Mouse (Mus musculus): ENCODE measurements at regions not wholly inside any gene's neighbourhood (a gene's known extent, or its start where the extent isn't known, plus 50 kb on each side); places are given as distances from the start of the nearest gene placed in this dataset.

GRCm38 (mm10) chr1:137618231-137618630 is 557.3 kb downstream of the Ptprc start:
- no peak for DNase-seq

DNA sequence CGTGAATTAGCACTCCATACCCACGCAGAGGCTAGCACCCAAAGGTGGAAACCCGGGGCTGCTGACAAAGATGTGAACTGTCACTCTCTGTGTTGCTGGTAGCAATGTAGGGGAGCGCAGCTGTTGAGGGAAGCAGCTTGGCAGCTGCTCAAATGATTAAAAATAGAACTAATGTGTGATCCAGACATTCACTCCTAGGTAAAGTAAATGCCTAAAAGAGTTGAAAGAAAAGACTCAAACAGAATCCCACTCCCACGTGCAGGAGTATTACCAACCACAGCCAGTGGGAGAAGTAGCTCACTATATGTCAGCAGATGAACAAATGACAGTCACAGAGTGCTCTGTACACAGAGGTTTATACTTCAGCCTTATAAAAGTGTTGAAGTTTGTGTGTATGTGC is 558.0 kb downstream of the Ptprc start:
- peak; percentile 87 for DNase-seq

DNA sequence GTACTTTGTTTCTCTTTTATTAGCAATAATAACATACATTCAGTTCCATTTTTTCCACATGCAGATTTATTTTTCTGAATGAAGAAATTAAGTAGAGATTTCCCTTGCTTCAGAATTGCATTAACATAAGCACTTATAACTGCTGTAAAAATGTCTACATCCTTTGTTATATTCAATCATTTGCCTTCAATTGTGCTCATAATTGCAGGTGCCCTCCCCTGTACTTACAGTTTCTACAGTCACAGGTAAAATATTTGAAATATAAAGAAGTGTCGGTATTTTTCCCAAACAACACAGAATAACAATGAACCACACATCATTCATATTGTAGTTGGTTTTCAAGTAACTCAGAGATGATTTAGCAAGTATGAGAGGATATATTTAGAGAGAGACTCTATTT is 568.8 kb downstream of the Ptprc start:
- DNase-seq = no peak

DNA sequence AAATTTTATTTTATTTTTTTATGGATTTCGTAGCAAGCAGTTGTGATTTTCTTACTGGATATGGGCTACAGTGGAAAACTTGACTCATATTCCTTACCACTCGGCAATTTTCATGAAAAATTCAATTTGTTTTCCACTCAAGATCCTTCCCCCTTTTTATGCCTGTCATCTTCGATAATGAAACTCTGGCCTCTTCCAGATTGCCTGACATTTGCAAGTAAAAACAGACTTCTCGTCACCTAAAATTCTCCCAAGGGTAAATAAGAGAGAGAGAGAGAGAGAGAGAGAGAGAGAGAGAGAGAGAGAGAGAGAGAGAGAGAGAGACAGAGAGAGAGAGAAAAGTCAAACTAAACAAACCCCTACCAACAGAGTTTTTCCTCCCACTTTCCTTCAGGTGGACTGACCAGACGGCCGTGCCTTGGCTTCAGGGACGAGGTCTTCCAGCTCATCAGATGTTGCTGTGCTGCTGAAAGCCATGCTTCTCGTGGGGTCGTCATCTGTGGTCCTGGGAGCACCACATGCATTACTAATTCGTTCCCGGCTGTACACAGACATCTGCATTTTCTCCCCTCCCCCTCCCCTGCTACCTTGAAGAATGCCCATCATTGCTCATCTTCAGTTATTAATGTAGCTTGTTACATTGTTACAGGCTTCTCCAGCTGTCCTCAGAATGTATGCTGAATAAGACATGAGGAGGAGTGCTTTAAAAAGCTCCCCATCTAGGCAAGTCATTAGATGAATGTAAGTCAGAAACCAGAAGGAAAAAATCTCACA is 569.4 kb downstream of the Ptprc start:
- DNase-seq = peak; percentile 85

DNA sequence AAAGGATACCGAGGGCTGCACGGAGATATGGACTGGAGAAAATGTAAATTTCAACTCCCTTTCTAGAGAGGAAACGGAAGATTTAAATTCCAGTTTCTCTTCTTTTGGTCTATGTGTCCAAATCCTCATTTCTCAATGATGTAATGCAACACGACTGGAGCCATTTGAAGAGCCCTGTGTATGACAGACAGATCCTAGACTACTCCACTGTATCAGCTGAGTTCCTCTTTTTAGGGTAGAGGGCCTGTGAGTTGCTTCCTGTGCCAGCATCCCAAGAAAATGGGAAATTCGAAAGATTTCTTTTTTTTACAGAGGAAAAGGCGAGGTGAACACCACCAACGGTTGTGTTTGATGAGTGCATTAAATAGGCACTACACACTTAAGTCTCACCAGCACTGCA is 581.8 kb downstream of the Ptprc start:
- no peak for DNase-seq

GRCm38 (mm10) chr1:137591891-137592290 is 583.6 kb downstream of the Ptprc start:
- DNase-seq = peak; percentile 91

DNA sequence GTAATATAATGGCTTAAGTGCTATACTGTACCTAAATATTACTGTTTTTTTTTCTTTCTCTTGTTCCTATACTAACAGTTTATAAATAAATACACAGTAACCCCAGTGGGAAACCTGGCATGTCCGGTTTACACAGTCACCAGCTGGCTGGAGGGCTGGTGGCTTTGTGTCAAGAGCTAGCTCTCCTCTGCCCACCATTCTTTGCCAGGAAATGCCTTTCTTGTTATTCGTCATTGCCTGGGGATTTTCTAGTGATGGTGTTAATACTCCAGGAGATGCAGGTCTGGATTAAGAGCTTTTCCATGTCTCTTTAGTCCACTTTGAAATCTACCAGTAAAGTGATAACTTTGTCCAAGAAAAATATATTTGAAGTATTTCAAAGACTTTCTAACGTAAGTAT is 584.2 kb downstream of the Ptprc start:
- peak; percentile 95 for DNase-seq

DNA sequence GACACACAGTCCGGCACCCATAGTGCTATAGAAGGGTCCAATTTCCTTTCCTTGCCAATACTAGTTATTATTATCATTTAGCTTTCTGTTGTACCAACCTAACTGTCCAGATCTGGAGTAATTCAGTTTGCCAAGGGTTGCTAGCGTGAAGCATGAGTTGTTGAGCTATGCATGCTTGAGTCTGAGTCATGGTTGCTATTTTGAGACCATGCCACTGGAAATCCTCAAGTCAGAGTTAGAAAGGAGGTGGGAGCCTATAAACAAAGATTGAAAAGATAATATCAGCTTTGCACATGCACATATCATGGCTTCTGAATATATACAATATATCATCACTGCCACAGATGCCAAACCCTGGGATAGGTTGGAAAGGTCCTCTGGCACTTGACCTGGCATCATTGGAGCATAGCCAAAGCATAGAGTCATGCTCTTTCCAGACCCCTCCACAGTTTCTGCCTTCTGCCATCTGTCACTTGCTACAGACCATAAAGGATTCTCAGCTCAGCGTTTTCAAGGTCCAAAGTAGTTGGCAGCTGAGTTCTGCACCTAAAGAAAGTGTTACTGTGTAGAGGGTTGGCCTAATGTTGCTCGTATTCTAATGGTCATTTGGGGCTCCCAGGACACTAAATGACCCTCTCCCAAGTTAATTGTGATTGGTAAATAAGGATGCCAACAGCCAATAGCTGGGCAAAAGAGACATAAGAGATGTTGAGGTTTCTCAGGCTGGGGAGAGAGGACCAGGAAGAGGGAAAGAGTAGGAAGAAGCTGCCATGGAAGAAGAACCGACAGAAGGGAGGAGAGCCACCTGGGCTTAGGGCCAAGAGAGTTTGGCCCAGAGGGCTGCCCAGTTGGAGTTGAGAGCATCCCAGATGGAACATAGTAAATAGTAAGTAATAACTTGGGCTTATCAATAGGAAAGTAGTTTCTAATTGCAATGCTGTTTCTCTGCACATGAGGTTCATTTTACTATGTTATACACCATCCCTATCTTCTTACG is 586.9 kb downstream of the Ptprc start:
- DNase-seq = no peak

DNA sequence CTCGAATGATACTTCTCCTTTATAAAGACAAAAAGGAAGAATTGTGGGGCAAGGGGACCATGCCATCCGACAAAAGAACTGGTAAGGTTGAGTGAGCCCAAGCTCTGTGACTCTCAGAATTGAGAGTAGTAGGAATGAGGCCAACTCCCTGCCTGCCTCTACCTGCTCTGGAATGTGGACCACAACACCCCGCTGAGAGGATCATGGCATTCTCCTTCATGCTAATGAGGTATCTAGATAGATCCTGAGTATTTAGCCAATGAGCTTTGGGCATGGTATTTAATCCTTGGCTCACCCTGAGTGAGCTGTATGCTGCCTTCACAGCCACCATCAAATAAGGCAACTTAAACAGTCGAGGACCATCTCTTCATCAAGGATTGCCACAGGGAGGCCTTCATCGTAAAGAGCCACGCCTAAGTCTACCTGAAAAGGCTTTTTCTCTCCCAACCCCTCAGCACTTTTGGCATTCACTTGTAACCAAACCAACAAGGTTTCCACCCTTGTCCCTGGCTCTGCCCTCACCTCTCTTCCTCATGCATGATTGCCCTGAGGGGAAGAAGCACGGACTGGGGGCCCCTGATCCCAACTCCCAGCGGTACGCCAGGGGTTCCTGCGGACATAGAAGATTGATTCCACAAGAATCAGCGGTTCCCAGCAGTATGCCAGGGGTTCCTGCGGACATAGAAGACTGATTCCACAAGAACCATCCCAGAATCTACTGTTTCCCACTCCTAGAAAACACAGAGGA is 587.9 kb downstream of the Ptprc start:
- DNase-seq = peak; percentile 58

DNA sequence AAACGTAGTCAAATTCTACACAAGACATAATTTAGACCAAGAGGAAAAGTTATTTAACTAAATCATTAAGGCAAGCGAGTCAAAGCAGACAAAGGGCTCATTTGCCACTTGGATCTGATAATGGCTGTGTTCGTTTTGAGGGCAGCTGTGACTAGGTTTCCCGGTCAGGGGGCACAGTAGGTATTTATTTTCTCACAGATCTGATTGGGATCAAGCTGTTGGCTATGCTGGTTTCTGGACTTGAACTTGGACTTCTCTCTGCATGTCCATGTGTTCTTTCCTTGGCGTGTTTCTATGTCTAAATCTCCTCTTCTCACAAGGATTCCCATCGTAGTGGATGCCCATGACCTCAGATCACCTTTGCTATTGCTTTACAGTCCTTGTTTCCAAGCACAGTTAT is 590.8 kb downstream of the Ptprc start:
- no peak for DNase-seq

DNA sequence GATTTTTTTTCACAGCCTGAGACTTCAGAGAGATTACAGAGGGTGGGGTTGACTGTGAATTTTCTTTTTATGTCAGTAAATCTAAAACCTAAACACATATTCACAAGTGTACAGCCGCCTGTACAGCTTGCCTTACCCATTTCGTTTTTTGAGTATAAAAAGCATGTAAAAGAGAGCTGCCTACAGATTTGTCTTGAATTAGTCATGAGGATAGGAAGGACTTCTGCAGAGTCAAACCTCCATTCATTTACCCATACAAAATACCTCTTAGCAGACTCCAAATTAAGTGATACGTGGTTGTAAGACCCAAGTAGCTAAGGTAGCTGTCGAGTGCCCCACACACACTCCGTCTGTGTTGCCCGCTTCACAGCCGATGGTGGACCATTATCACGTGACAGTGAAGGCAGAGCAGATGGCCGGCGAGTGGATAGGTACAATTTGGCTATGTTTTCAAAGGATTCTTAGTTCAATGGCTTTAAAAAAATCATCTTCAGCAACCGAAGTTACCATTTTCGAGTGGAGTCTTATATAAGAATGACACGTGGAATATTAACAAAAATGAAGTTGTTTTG is 591.3 kb downstream of the Ptprc start:
- DNase-seq = no peak

DNA sequence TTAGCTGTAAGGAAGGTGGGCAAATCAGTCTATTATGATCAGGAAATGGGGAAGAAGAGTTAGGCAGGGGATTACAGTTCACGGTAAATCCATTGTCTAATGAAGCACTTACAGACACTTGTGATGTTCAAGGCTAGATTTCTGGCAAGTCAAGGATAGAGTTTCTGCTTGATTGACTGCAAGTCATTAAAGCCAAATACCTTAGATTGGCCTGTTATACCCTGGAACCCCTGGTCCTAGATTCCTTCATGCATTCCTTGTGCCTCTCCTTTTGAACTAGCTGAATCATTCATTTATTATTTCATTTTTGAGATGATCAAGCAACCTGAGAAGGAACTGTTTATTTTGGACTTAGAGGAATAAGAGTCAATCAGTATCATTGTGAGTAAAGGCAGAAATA is 597.9 kb downstream of the Ptprc start:
- DNase-seq = no peak

GRCm38 (mm10) chr1:137576174-137576573 is 599.3 kb downstream of the Ptprc start:
- peak; percentile 54 for DNase-seq

DNA sequence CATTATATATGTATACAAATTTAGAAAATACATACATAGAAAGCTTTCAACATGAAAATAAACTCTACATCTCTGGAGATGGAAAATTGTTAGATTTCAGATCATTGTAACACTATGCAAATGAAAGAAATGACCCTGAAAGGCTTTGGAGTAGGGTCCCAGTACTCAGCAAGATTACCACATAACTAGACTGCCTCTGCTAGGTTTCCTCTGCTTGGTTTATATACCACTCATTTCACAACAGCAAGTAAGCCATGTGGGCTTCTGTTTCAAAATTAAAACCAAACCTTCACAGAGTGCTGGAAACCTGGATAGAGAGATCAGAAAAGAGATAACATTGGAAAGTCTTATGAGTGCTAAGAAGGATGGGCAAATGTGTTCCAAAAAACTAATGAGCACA is 600.1 kb downstream of the Ptprc start:
- DNase-seq = no peak

DNA sequence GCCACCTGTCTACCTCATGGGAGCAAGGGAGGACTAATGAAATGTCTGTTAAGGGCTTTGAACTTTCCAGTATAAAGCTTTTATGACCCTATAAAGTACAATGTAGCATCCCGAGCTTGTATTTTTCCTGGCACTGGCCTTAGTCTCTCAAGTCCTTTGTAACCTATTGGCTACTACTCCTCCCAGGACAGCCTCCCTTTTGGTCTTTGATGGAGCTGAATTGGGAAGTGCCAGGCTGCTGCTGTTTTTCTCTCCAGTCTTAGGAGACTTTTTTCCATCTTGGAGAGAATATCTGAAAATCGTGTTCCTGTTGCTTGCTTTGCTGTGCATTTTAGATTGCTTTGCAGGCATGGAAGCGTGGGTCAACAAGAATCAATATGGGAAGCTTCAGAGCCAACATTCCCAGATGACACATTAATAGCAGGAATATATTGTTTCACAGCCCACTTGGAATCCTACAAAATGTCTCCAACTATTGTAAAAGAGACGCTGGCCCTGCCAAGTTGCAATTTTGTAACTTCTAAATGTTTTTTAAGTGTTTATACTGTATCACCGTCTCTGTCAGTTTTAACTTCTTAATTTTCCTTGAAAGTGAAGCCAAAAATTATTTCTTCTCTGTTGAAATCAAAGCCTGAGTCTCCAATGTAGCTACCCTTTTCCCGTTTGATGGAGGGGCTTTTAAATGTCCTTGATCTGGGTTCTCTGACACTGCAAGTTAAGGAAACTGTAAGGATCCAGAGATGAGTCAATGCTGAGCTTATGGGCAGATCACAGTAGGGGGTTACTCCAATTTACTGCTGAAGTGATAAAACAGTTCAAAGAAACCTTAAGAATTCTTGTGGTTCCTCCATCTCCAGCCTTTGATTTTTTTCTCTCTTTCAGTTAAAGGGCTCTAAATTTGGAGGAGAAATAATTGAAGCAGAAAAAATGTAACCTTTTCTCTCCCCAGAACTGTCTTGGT is 603.3 kb downstream of the Ptprc start:
- no peak for DNase-seq

- DNase-seq = peak; percentile 93
Observed at GRCm38 (mm10) chr1:137571190-137571904, 604.2 kb downstream of the Ptprc start.

- no peak for DNase-seq
Observed at GRCm38 (mm10) chr1:137567526-137567925, 607.3 kb upstream of the Nr5a2 start.

- no peak for DNase-seq
Observed at GRCm38 (mm10) chr1:137565573-137566048, 605.4 kb upstream of the Nr5a2 start.

- DNase-seq = no peak
Observed at GRCm38 (mm10) chr1:137561686-137562085, 601.4 kb upstream of the Nr5a2 start.

- no peak for DNase-seq
Observed at GRCm38 (mm10) chr1:137560389-137561268, 600.4 kb upstream of the Nr5a2 start.
